Mouse (Mus musculus): ENCODE results near the gene Ubtd1.

- TF ChIP-seq CTCF (IDR thresholded peaks at IDR 0.05; ENCODE audit: insufficient read depth, low read depth, low read length) (no peak), POLR2A (IDR thresholded peaks at IDR 0.05; ENCODE audit: insufficient read depth, low read depth, low read length) (no peak)
These were observed 5.6 kb downstream of the Ubtd1 start for GRCm38 (mm10) chr19:41987206-41987605.

All from olfactory bulb, adult 2 months (tissue).